Mouse (Mus musculus): ENCODE measurements around the gene Olfr447.

Gene Olfr447

DNA sequence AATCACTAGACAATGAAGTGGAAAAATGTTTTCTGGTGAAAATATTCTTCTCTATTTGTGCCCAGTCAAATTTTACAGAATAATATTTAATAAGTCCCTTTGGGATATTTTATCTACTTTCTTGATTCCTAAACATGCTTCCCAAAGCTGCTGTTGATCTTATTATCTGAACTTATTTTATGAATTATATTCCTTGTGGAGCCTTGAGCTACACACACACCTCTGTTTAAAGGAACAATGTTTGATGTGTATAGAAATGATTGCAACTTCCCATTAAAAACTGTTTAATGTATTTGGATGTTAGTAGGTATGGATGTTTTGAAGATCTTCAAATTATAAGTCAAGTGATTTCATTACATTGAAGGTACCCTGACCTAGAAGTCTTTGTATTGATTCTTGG is at the start of gene Olfr447:
TSS of gene Olfr447 (plus strand) at position 301 of the 400 bp plus-strand sequence.
- DNase-seq (ENCODE audit: low read depth): no peak

DNA sequence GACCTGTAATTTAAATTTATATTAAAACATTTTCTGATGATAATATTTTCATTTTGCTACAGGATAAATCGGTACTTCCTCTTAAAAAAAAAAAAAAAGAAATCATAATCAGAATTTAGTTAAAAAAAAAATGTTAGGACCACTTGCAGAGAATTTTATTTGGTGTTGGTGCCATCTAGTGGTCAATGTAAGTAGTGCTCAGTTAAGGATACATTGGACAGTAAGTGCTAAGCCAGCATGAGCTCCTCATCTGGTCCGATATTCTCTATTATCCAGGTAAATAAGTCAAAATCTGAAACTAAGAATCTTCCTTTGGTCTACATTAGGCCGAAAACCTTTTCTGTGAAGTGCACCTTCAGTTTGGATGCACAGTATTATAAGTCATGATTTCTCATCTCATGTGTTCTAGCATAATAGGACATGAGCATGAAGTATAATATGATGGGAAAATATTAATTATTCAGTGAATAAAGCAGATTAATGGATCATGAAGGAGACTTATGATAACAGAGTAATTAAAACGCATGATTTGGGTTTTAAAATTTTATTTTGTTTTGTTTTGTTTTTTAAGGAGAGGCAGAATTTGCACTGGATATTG is 48.4 kb upstream of the Olfr447 start:
- peak; percentile 44 for DNase-seq (ENCODE audit: low read depth)

DNA sequence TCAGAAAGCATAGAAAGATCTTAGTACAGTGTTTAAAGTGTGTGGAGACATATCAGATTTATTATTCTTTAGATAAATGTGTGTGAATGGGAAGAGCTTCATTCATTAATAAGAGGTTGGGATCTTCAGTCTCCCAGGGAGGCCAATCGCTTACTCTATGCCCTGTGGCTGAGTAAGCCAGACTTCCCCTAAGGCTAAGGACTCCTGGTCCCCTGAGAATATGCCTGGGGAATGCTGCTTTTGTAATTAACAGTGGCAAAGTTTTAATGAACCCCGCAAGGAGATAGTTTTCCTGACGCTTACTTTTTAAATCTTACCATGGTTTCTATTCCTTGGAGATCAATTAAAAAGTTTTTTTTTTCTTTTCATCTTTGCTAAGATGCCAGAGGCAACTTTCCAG is 39.0 kb upstream of the Olfr447 start:
- DNase-seq (ENCODE audit: low read depth): no peak

DNA sequence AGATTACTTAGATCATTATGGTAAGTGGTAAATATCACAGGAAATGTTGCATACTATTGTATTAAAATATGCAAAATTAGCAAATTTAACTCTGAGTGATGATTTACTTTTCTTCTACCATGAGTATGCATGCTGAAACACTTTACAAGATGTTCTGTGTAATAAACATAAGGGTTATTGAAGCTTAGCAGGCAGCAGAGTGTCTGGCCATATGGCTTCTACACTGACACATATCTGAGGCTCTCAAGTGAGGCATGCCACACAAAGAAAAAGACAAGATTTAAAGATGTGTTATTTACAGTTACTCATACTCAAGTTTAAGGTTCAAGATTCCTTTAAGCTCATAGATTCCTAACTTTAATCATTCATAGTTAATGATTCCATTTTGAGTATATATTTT is 32.4 kb upstream of the Olfr447 start:
- DNase-seq (ENCODE audit: low read depth): no peak

DNA sequence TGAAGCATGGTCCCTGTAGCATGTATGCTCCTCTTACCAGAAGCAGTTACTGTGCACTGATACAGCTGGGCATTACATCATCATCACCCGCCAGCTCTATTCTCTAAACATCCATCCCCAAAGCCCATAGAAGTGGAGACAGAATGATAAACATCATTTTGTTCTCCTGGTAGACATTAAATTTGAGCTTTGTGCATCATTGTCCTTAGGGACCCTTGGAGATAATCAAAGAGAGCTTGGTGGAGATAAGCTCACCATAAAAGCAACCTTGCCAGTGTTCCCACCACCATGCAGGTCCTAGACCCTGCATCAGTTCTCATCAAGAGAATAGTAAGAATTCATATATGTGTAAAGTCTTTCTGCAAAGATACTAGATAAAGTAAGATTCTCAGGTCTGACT is 18.5 kb upstream of the Olfr447 start, which contains the start of gene Olfr448:
TSS of gene Olfr448 (plus strand) at position 301 of the 400 bp plus-strand sequence.
- no peak for DNase-seq (ENCODE audit: low read depth)

DNA sequence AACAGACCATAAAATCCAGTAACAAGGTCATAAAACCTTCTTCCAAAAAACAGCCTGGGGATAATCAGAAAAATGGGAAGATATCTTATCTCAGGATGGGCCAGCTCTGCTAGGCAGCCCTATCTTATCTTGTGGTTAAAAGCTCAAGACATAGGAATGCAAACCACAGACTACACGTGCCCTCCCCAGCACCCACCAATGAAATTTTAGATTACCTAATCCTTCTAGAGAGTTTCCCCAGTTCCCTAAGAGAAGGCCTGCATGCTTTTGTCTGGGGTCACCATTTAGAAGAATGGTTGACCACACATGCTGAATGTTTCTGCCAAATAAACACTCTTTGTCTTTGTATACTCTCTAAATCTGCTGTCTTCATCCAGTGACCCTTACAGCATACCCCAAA is 8.3 kb upstream of the Olfr447 start:
- no peak for DNase-seq (ENCODE audit: low read depth)

DNA sequence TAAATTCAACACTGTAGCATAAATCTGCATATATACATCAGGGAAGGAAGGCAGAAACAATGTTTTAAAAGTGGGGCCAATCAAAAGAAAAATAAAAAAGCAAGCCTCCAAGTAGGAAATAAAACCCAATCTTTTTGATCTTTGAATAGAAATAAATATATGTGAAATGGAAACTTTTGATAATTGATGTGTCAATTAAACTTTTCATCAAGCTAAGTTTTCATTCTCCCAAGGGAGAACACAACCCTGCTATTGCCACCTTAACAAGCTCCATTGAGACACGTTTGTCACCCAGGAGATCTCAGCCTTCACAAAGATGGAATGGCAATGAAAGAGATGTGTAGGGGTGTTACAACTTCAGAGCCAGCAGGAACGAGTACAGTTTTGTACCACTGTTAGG is 12.4 kb downstream of the Olfr447 start, which contains the start of gene Olfr446:
TSS of gene Olfr446 (plus strand) at position 301 of the 400 bp plus-strand sequence.
- no peak for DNase-seq (ENCODE audit: low read depth)

DNA sequence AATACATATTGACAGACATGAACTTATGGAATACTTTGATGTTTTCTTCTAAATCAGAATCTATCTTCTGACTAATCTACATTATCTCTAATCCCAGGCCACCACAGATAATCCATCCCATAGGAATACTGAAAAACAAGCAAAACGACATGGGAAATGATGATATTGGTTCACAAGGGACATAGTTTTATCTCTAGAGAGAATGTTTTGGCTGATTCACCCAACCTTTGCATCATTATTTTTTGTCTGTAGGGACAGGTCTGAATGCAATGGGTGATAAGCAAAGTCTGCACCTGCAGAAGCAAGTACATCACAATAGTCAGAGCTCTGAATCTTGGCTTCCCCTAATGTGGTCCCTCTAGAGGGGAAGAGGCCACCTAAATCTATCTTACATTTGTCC is 40.1 kb downstream of the Olfr447 start, which contains the start of gene Olfr444:
TSS of gene Olfr444 (plus strand) at position 301 of the 400 bp plus-strand sequence.
- DNase-seq (ENCODE audit: low read depth): no peak

All from c-Kit-positive CD71-negative TER-119-negative erythroid progenitor cells, embryonic 14.5 days (primary cell).